Mouse (Mus musculus): ENCODE measurements around the gene Uox.

- TF ChIP-seq CTCF (IDR thresholded peaks at IDR 0.05; ENCODE audit: low read depth) (no peak), EP300 (IDR thresholded peaks at IDR 0.05; ENCODE audit: low read depth) (no peak)
Measured at GRCm38 (mm10) chr3:146567366-146567765, 2.9 kb upstream of the Uox start.
